Mouse (Mus musculus) lung, embryonic 14.5 days (tissue): ENCODE results near the gene Agfg1. TPM values are rescaled to one million over a fixed set of nuclear protein-coding genes. Genes with fewer than 3 reads are reported as not detected.
"Not testable (repeated sequence)": the region's sequence is repeated elsewhere in the genome, so short reads cannot be mapped to it uniquely, and the experiment has no call there.

ENCODE experiments used
- ATAC-seq: fragments of 200-750 bp; cut with Nextera tagmentation; 2 replicates; pipeline ENCODE4 v1.8.0; 2017; ENCODE audit warnings: mild to moderate bottlenecking, moderate TSS enrichment, moderate library complexity; ENCODE audit not compliant: insufficient read depth
- DNase-seq: peaks from one replicate; pipeline ENCODE4 v3.0.0-alpha.2; 2015
- H3K27ac ChIP-seq: fragments of 300-500 bp; sonication (generic); 2 replicates; pipeline ENCODE4 v1.5.1; 2014; ENCODE audit warnings: low read depth, mild to moderate bottlenecking, moderate library complexity
- H3K27me3 ChIP-seq: fragments of 300-500 bp; sonication (generic); 2 replicates; pipeline ENCODE4 v1.6.1; 2014; ENCODE audit warnings: low read length, control low read depth; ENCODE audit not compliant: insufficient read depth
- H3K36me3 ChIP-seq: fragments of 300-500 bp; sonication (generic); 2 replicates; pipeline ENCODE4 v1.6.1; 2014; ENCODE audit warnings: control low read depth; ENCODE audit not compliant: insufficient read depth
- H3K4me1 ChIP-seq: fragments of 300-500 bp; sonication (generic); 2 replicates; pipeline ENCODE4 v1.6.1; 2014; ENCODE audit warnings: antibody characterized with exemption, control low read depth; ENCODE audit not compliant: insufficient read depth
- H3K4me2 ChIP-seq: fragments of 300-500 bp; sonication (generic); 2 replicates; pipeline ENCODE4 v1.6.1; 2014; ENCODE audit warnings: mild to moderate bottlenecking
- H3K4me3 ChIP-seq: fragments of 300-500 bp; sonication (generic); 2 replicates; pipeline ENCODE4 v1.5.1; 2014; ENCODE audit warnings: low read depth, low read length
- H3K9ac ChIP-seq: fragments of 300-500 bp; sonication (generic); 2 replicates; pipeline ENCODE4 v1.6.1; 2014
- H3K9me3 ChIP-seq: fragments of 300-500 bp; sonication (generic); 2 replicates; pipeline ENCODE4 v1.6.1; 2016; ENCODE audit warnings: low read depth, low read length, control low read depth
- CTCF ChIP-seq: IDR thresholded peaks from 2 replicates; pipeline ENCODE4 v1.5.1; 2016; ENCODE audit warnings: antibody characterized with exemption, low read depth
- WGBS: fragments of 180-500 bp; shearing (Covaris S2); extraction: QIAGEN DNeasy Blood & Tissue Kit; methylation state at CpG from one replicate; pipeline ENCODE4 v1.1.7; 2014; 5-methylcytosine and 5-hydroxymethylcytosine counted together
- polyA plus RNA-seq: library from polyadenylated mRNA; unstranded; fragments of >200 nt; fragmentation: Nextera tagmentation; extraction: Ambion mirVana; gene quantifications from 2 replicates; pipeline ENCODE4 v1.2.1, GENCODE M21; 2014

The Agfg1 gene
- polyA plus RNA-seq, 1 experiment from 2014 or later: 47.8 TPM

GRCm38 (mm10) chr1:82901201-82901600 lies 61.9 kb downstream of the Agfg1 start:
- no peaks in the 10 kb centered on the region for H3K4me1 ChIP-seq
- DNase-seq: no peak
- no peak overlapping the region for H3K4me3 ChIP-seq
- no peak overlapping the region for H3K4me2 ChIP-seq
- H3K27me3 ChIP-seq: no peaks in the 10 kb centered on the region
- ATAC-seq: no peak
- no peaks in the 10 kb centered on the region for H3K9me3 ChIP-seq
- H3K9ac ChIP-seq: no peak overlapping the region
- 92% methylated on average over 3 of the region's 3 CpGs for WGBS
- TF ChIP-seq CTCF: no peak
- no peak overlapping the region for H3K27ac ChIP-seq
- peaks cover 39% of the 10 kb centered on the region for H3K36me3 ChIP-seq

- no peaks in the 10 kb centered on the region for H3K4me1 ChIP-seq
- no peaks in the 10 kb centered on the region for H3K27me3 ChIP-seq
- DNase-seq (no peak), ATAC-seq (no peak)
- no peak overlapping the region for H3K4me2 ChIP-seq
- H3K9ac ChIP-seq: no peak overlapping the region
- WGBS: 77% methylated on average over 3 of the region's 3 CpGs
- peaks cover 13% of the 10 kb centered on the region; the same call in 1 of the 2 replicates for H3K36me3 ChIP-seq
- no peak overlapping the region for H3K4me3 ChIP-seq
- no peak for TF ChIP-seq CTCF
- H3K27ac ChIP-seq: no peak overlapping the region
- no peaks in the 10 kb centered on the region for H3K9me3 ChIP-seq
These were observed 66.6 kb downstream of the Agfg1 start for GRCm38 (mm10) chr1:82905886-82906285.

GRCm38 (mm10) chr1:82913025-82913424 lies 73.7 kb downstream of the Agfg1 start, which contains the start of gene A030005L19Rik:
TSS of gene A030005L19Rik (plus strand) at chr1:82913325.
- WGBS: 85% methylated on average over 3 of the region's 3 CpGs
- H3K9me3 ChIP-seq: no peaks in the 10 kb centered on the region
- H3K4me2 ChIP-seq: no peak within 1 kb of the TSS
- no peaks in the 10 kb centered on the region for H3K4me1 ChIP-seq
- peak; percentile 31; the same call in 1 of the 2 replicates for TF ChIP-seq CTCF
- no peak within 1 kb of the TSS for H3K4me3 ChIP-seq
- no peaks in the 10 kb centered on the region for H3K36me3 ChIP-seq
- no peaks in the 10 kb centered on the region for H3K27me3 ChIP-seq
- H3K9ac ChIP-seq: no peak within 1 kb of the TSS
- H3K27ac ChIP-seq: no peak within 1 kb of the TSS
- no peak for DNase-seq
- ATAC-seq: no peak

- H3K9ac ChIP-seq, ATAC-seq: not testable (repeated sequence)
- WGBS: 95% methylated on average over 5 of the region's 5 CpGs
These were observed 74.2 kb downstream of the Agfg1 start for GRCm38 (mm10) chr1:82913434-82913833.

GRCm38 (mm10) chr1:82924650-82925049 lies 85.4 kb downstream of the Agfg1 start, which contains the start of gene A030014E15Rik:
TSS of gene A030014E15Rik (plus strand) at chr1:82924917.
- WGBS: 75% methylated on average over 6 of the region's 6 CpGs
- no peaks in the 10 kb centered on the region for H3K36me3 ChIP-seq
- no peak within 1 kb of the TSS for H3K27ac ChIP-seq
- peak; percentile 53 for DNase-seq
- no peaks in the 10 kb centered on the region for H3K9me3 ChIP-seq
- no peak within 1 kb of the TSS for H3K4me2 ChIP-seq
- no peak within 1 kb of the TSS for H3K9ac ChIP-seq
- H3K4me3 ChIP-seq: no peak within 1 kb of the TSS
- no peaks in the 10 kb centered on the region for H3K4me1 ChIP-seq
- no peaks in the 10 kb centered on the region for H3K27me3 ChIP-seq
- no peak for TF ChIP-seq CTCF
- no peak for ATAC-seq

More at GRCm38 (mm10) chr1:82913434-82913833, 74.2 kb downstream of the Agfg1 start:
- not testable (repeated sequence) for H3K9me3 ChIP-seq, H3K36me3 ChIP-seq, DNase-seq, H3K4me3 ChIP-seq, H3K27me3 ChIP-seq, H3K4me2 ChIP-seq, H3K4me1 ChIP-seq, H3K27ac ChIP-seq

- not testable (repeated sequence) for H3K36me3 ChIP-seq, ATAC-seq, H3K27me3 ChIP-seq, H3K4me2 ChIP-seq, H3K9ac ChIP-seq, H3K9me3 ChIP-seq, H3K4me1 ChIP-seq, H3K4me3 ChIP-seq, H3K27ac ChIP-seq, DNase-seq
- 70% methylated on average over 1 of the region's 3 CpGs for WGBS
These were observed 91.3 kb downstream of the Agfg1 start for GRCm38 (mm10) chr1:82930558-82930957.

- not testable (repeated sequence) for H3K9me3 ChIP-seq, H3K27me3 ChIP-seq, DNase-seq, H3K36me3 ChIP-seq, H3K4me1 ChIP-seq, H3K4me3 ChIP-seq, H3K27ac ChIP-seq, ATAC-seq, H3K4me2 ChIP-seq, H3K9ac ChIP-seq
- WGBS: no CpG with 5 or more reads among the region's 6 CpGs
These were observed 92.0 kb downstream of the Agfg1 start, which contains the start of gene Gm6217 for GRCm38 (mm10) chr1:82931326-82931725. TSS of gene Gm6217 (minus strand) at chr1:82931399.

GRCm38 (mm10) chr1:82938666-82939065 lies 99.4 kb downstream of the Agfg1 start:
- ATAC-seq (no peak), DNase-seq (no peak)
- Histone ChIP-seq H3K27me3 (no peaks in the 10 kb centered on the region), H3K27ac (no peak overlapping the region), H3K9me3 (0 out of 2 replicates have a peak, but pooled peaks cover 3% of the 10 kb centered on the region), H3K36me3 (no peaks in the 10 kb centered on the region), H3K9ac (no peak overlapping the region), H3K4me2 (no peak overlapping the region), H3K4me1 (no peaks in the 10 kb centered on the region), H3K4me3 (no peak overlapping the region)
- whole genome bisulfite sequencing: 92% methylated on average over 5 of the region's 5 CpGs
- TF ChIP-seq CTCF: no peak

GRCm38 (mm10) chr1:82942505-82942904 lies 103.2 kb downstream of the Agfg1 start:
- H3K4me1 ChIP-seq, DNase-seq, H3K9me3 ChIP-seq, H3K9ac ChIP-seq, H3K27me3 ChIP-seq, H3K36me3 ChIP-seq, H3K4me2 ChIP-seq, ATAC-seq, H3K4me3 ChIP-seq, H3K27ac ChIP-seq: not testable (repeated sequence)
- WGBS: 70% methylated on average over 2 of the region's 2 CpGs

GRCm38 (mm10) chr1:82943295-82943694 lies 104.0 kb downstream of the Agfg1 start, which contains the start of gene A030003K21Rik:
TSS of gene A030003K21Rik (minus strand) at chr1:82943388.
- not testable (repeated sequence) for H3K27ac ChIP-seq, H3K36me3 ChIP-seq, H3K4me3 ChIP-seq, H3K27me3 ChIP-seq, H3K4me2 ChIP-seq, H3K9me3 ChIP-seq, H3K9ac ChIP-seq, DNase-seq, H3K4me1 ChIP-seq, ATAC-seq
- WGBS: no CpG with 5 or more reads among the region's 6 CpGs
